Mouse (Mus musculus) ES-CJ7 (cell line): ENCODE results near the gene Tsr3.

Experiments
- DNase-seq: peaks from one replicate; pipeline ENCODE4 v3.0.0; 2011; ENCODE audit warnings: low read depth, low spot score

The Tsr3 gene

DNA sequence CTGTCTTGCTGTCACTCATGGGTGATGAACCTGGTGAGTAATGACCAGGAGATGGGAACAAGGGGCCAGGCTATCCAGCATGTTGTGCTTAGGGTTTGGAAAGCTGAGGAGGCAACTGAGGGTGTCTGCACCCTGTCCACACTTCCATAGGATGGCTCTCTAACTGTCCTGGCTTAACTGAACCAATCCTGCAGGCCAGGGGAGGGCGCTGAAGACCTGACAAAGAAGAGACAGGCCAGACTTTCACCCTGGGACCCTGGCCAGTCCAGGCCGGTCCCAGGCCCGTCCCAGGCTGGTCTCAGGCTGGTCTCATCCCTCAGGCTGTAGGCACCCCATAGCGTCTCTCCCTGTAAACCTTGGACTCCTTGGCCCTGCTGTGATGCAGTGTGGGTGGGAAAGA is 50.4 kb downstream of the Tsr3 start:
- no peak for DNase-seq
